Mouse (Mus musculus) small intestine, adult 2 months (tissue): ENCODE measurements around the gene Cdk4.

ENCODE experiments used
- CTCF ChIP-seq: fragments of 200-500 bp; IDR thresholded peaks from 2 replicates; pipeline ENCODE4 v1.5.1; 2012; ENCODE audit warnings: low read depth, mild to moderate bottlenecking, control low read depth, inconsistent platforms, low read length, moderate library complexity, mixed read lengths; ENCODE audit not compliant: insufficient replicate concordance, insufficient read length; ENCODE audit errors: extremely low read depth
- POLR2A ChIP-seq: fragments of 200-500 bp; IDR thresholded peaks from 2 replicates; pipeline ENCODE4 v1.6.1; 2012; ENCODE audit warnings: low read depth, mild to moderate bottlenecking, control low read depth, inconsistent platforms, low read length, moderate library complexity

DNA sequence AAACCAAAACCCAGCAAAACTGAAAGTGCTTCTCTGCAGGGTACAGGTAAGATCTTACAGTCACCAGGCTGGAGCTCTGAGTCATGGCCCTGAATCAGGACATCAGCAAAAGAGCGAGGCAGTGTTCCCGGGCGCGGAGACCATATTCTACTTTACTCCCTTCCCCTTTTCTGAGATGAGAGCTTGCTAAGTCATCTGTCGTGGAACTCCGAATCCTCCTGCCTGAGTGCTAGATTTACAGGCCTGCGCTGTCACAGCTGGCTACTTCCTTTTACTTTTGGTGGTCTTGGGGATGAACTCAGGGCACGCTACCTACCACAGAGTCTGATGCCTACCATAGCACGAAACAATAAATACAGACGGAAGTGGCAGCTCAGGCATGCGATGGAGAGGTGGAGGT, 51.1 kb downstream of the Cdk4 start:
- no peak for TF ChIP-seq CTCF
- TF ChIP-seq POLR2A, result no peak
